Mouse (Mus musculus): ENCODE measurements around the gene St3gal3.

St3gal3 gene

GRCm38 (mm10) chr4:118134485-118135365, at the start of gene St3gal3:
Gene St3gal3, minus strand, starts transcription at chr4:118134914.
- peak; percentile 98 to 99 for DNase-seq

GRCm38 (mm10) chr4:118180301-118181080, 45.8 kb upstream of the St3gal3 start:
- DNase-seq, result no peak

- peak; percentile 92 to 97 for DNase-seq
These were observed 45.0 kb upstream of the St3gal3 start, which contains the start of gene Kdm4a for GRCm38 (mm10) chr4:118179467-118180300. Gene Kdm4a, minus strand, starts transcription at chr4:118180043.

- DNase-seq, result no peak
These were observed 44.3 kb upstream of the St3gal3 start for GRCm38 (mm10) chr4:118178952-118179466.

GRCm38 (mm10) chr4:118172461-118172860, 37.7 kb upstream of the St3gal3 start:
- DNase-seq, result no peak

GRCm38 (mm10) chr4:118171006-118171405, 36.3 kb upstream of the St3gal3 start:
- DNase-seq, result no peak

GRCm38 (mm10) chr4:118162123-118162522, 27.4 kb upstream of the St3gal3 start:
- no peak for DNase-seq

GRCm38 (mm10) chr4:118157666-118158065, 23.0 kb upstream of the St3gal3 start:
- no peak for DNase-seq

GRCm38 (mm10) chr4:118156559-118156958, 21.8 kb upstream of the St3gal3 start:
- peak; percentile 74 to 77 for DNase-seq

- DNase-seq, result no peak
These were observed 20.2 kb upstream of the St3gal3 start for GRCm38 (mm10) chr4:118154889-118155288.

- DNase-seq, result peak; percentile 91 to 93
These were observed 17.5 kb upstream of the St3gal3 start for GRCm38 (mm10) chr4:118152020-118152785.

- DNase-seq, result no peak
These were observed 16.1 kb upstream of the St3gal3 start for GRCm38 (mm10) chr4:118150804-118151203.

GRCm38 (mm10) chr4:118149956-118150680, 15.4 kb upstream of the St3gal3 start:
- peak; percentile 76 to 86 for DNase-seq

- no peak for DNase-seq
These were observed 14.4 kb upstream of the St3gal3 start for GRCm38 (mm10) chr4:118149055-118149576.

- DNase-seq, result no peak
These were observed 13.6 kb upstream of the St3gal3 start for GRCm38 (mm10) chr4:118148317-118148687.

- peak; percentile 50 to 57 for DNase-seq
These were observed 13.0 kb upstream of the St3gal3 start for GRCm38 (mm10) chr4:118147547-118148316.

- DNase-seq, result no peak
These were observed 12.4 kb upstream of the St3gal3 start for GRCm38 (mm10) chr4:118147090-118147489.

- no peak for DNase-seq
These were observed 9.6 kb upstream of the St3gal3 start for GRCm38 (mm10) chr4:118144324-118144723.

GRCm38 (mm10) chr4:118143679-118144078, 9.0 kb upstream of the St3gal3 start:
- DNase-seq, result no peak

- peak in 1 of 2 experiments; percentile 42 for DNase-seq
These were observed 6.8 kb upstream of the St3gal3 start for GRCm38 (mm10) chr4:118141511-118141910.
